Mouse (Mus musculus) kidney, adult 2 months (tissue): ENCODE measurements around the gene Sorbs1.

Source experiments
- CTCF ChIP-seq: fragments of 200-500 bp; conservative IDR thresholded peaks from 2 replicates; pipeline ENCODE4 v1.5.1; 2011; ENCODE audit warnings: low read depth, mild to moderate bottlenecking, control low read depth, low read length, moderate library complexity, mixed read lengths; ENCODE audit not compliant: insufficient read depth, insufficient read length
- POLR2A ChIP-seq: fragments of 200-500 bp; IDR thresholded peaks from one replicate; pipeline ENCODE4 v1.6.1; 2011; ENCODE audit warnings: low read depth, low read length, control low read depth

GRCm38 (mm10) chr19:40352006-40352405, 161.6 kb downstream of the Sorbs1 start:
- no peak for TF ChIP-seq POLR2A
- TF ChIP-seq CTCF: no peak
